Mouse (Mus musculus) liver, embryonic 14 days (tissue): ENCODE data around the gene Samsn1. TPM values are rescaled to one million over a fixed set of nuclear protein-coding genes. Genes with fewer than 3 reads are reported as not detected.

Experiments used
- polyA plus RNA-seq: library from polyadenylated mRNA; depleted of rRNA; stranded (reverse); fragments of >200 nt; gene quantifications from 2 replicates; pipeline ENCODE4 v1.2.3, GENCODE M21; 2012; rRNA removed

Gene Samsn1
- 7.8 and 8.2 TPM in 2 replicates for polyA plus RNA-seq

DNA sequence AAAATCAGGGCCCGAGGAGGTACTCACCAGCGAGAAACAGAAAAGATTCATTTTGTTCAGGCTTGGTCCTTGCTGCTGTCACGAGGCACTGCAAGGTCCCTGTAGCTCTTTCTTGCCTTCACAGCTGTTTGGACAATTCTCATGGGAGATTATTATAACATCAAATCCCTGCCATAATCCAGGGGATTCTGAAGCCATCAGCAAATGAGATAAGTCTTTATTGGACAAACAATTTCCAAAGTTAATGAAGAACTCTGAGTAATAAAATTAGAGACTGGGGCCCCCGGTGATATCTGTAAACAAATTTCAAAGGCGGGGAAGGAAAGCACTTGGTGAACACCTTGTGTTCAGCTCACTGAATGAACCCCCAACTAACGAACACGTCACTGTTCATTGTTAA, at the start of gene Samsn1:
Samsn1 (minus strand) TSS at position 101 of the 400 bp plus-strand sequence.

